Mouse (Mus musculus) liver, postnatal 0 days (tissue): ENCODE measurements around the gene Vinac1. TPM values are rescaled to one million over a fixed set of nuclear protein-coding genes. Genes with fewer than 3 reads are reported as not detected.

Experiments used
- ATAC-seq: fragments of 200-750 bp; cut with Nextera tagmentation; 2 replicates; pipeline ENCODE4 v1.8.0; 2017; ENCODE audit warnings: mild to moderate bottlenecking, moderate library complexity
- DNase-seq: peaks from one replicate; pipeline ENCODE4 v3.0.0-alpha.2; 2016
- H3K27ac ChIP-seq: fragments of 300-500 bp; sonication (generic); 2 replicates; pipeline ENCODE4 v1.5.1; 2014; ENCODE audit warnings: antibody characterized with exemption, moderate library complexity, mild to moderate bottlenecking, low read depth
- H3K27me3 ChIP-seq: fragments of 300-500 bp; sonication (generic); 2 replicates; pipeline ENCODE4 v1.6.1; 2014; ENCODE audit warnings: low read length, control low read depth, mixed read lengths; ENCODE audit not compliant: insufficient read depth
- H3K36me3 ChIP-seq: fragments of 300-500 bp; sonication (generic); replicated peaks from 2 replicates; pipeline ENCODE4 v1.6.1; 2014; ENCODE audit warnings: mild to moderate bottlenecking, control low read depth, low read length, moderate library complexity, mixed read lengths; ENCODE audit not compliant: insufficient read depth
- H3K4me1 ChIP-seq: fragments of 300-500 bp; sonication (generic); 2 replicates; pipeline ENCODE4 v1.6.1; 2014; ENCODE audit warnings: antibody characterized with exemption, mild to moderate bottlenecking, control low read depth; ENCODE audit not compliant: insufficient read depth
- H3K4me2 ChIP-seq: fragments of 300-500 bp; sonication (generic); 2 replicates; pipeline ENCODE4 v1.6.1; 2014; ENCODE audit warnings: low read depth, mild to moderate bottlenecking, low read length, moderate library complexity, mixed read lengths
- H3K4me3 ChIP-seq: fragments of 300-500 bp; sonication (generic); 2 replicates; pipeline ENCODE4 v1.5.1; 2014; ENCODE audit warnings: low read depth, low read length
- H3K9ac ChIP-seq: fragments of 300-500 bp; sonication (generic); replicated peaks from 2 replicates; pipeline ENCODE4 v1.6.1; 2014; ENCODE audit warnings: mild to moderate bottlenecking, moderate library complexity
- H3K9me3 ChIP-seq: fragments of 300-500 bp; sonication (generic); 2 replicates; pipeline ENCODE4 v1.6.1; 2016; ENCODE audit warnings: mild to moderate bottlenecking, control low read depth, low read length, mixed read lengths
- CTCF ChIP-seq: sonication (generic); IDR thresholded peaks from 2 replicates; pipeline ENCODE4 v1.5.1; 2016; ENCODE audit warnings: antibody characterized with exemption, low read depth
- EP300 ChIP-seq: IDR thresholded peaks from 2 replicates; pipeline ENCODE4 v1.6.1; 2016; ENCODE audit warnings: antibody characterized with exemption, low read depth, mild to moderate bottlenecking
- WGBS: fragments of 180-500 bp; shearing (Covaris S2); extraction: QIAGEN DNeasy Blood & Tissue Kit; methylation state at CpG from one replicate; pipeline ENCODE4 v1.1.7; 2014; ENCODE audit not compliant: insufficient replicate concordance; 5-methylcytosine and 5-hydroxymethylcytosine counted together
- polyA plus RNA-seq: library from polyadenylated mRNA; unstranded; fragments of >200 nt; fragmentation: Nextera tagmentation; extraction: Ambion mirVana; gene quantifications from 2 replicates; pipeline ENCODE4 v1.2.1, GENCODE M21; 2015

The Vinac1 gene
- polyA plus RNA-seq, 1 experiment from 2014 or later = not detected

GRCm38 (mm10) chr2:129083514-129083913 is 35.5 kb upstream of the Vinac1 start:
- H3K27ac ChIP-seq = no peak overlapping the region
- 0 out of 2 replicates have a peak, but pooled peaks cover 2% of the 10 kb centered on the region for H3K36me3 ChIP-seq
- 75% methylated on average over 5 of the region's 5 CpGs for WGBS
- H3K27me3 ChIP-seq = no peaks in the 10 kb centered on the region
- H3K9me3 ChIP-seq = no peaks in the 10 kb centered on the region
- DNase-seq (no peak), ATAC-seq (no peak)
- H3K4me2 ChIP-seq = no peak overlapping the region
- TF ChIP-seq CTCF = no peak
- TF ChIP-seq EP300 = no peak
- no peak overlapping the region for H3K9ac ChIP-seq
- no peaks in the 10 kb centered on the region for H3K4me1 ChIP-seq
- no peak overlapping the region for H3K4me3 ChIP-seq

- peak; percentile 8; the same call in 1 of the 2 replicates for TF ChIP-seq CTCF
- no peak for TF ChIP-seq EP300
- WGBS = 61% methylated on average over 13 of the region's 13 CpGs
- no peak for ATAC-seq
These were observed 33.1 kb upstream of the Vinac1 start for GRCm38 (mm10) chr2:129081097-129081496.

GRCm38 (mm10) chr2:129079194-129079593 is 31.2 kb upstream of the Vinac1 start:
- no peaks in the 10 kb centered on the region for H3K9me3 ChIP-seq
- no peak for ATAC-seq
- H3K27ac ChIP-seq = no peak overlapping the region
- WGBS = 59% methylated on average over 2 of the region's 2 CpGs
- no peaks in the 10 kb centered on the region for H3K4me1 ChIP-seq
- TF ChIP-seq CTCF (no peak), EP300 (no peak)
- no peak overlapping the region for H3K4me2 ChIP-seq
- 0 out of 2 replicates have a peak, but pooled peaks cover 4% of the 10 kb centered on the region for H3K36me3 ChIP-seq
- no peak for DNase-seq
- H3K4me3 ChIP-seq = no peak overlapping the region
- no peak overlapping the region for H3K9ac ChIP-seq
- no peaks in the 10 kb centered on the region for H3K27me3 ChIP-seq

More at GRCm38 (mm10) chr2:129081097-129081496, 33.1 kb upstream of the Vinac1 start:
- no peak overlapping the region for H3K27ac ChIP-seq
- no peak overlapping the region for H3K9ac ChIP-seq
- H3K9me3 ChIP-seq = no peaks in the 10 kb centered on the region
- H3K36me3 ChIP-seq = 0 out of 2 replicates have a peak, but pooled peaks cover 4% of the 10 kb centered on the region
- no peaks in the 10 kb centered on the region for H3K4me1 ChIP-seq
- DNase-seq = no peak
- H3K4me3 ChIP-seq = no peak overlapping the region
- no peak overlapping the region for H3K4me2 ChIP-seq
- no peaks in the 10 kb centered on the region for H3K27me3 ChIP-seq

GRCm38 (mm10) chr2:129078313-129078712 is 30.3 kb upstream of the Vinac1 start:
- 0 out of 2 replicates have a peak, but pooled peaks cover 4% of the 10 kb centered on the region for H3K36me3 ChIP-seq
- ATAC-seq (no peak), DNase-seq (peak; percentile 41)
- H3K4me3 ChIP-seq = no peak overlapping the region
- TF ChIP-seq CTCF (peak; percentile 71), EP300 (no peak)
- no peak overlapping the region for H3K9ac ChIP-seq
- no peaks in the 10 kb centered on the region for H3K4me1 ChIP-seq
- no peak overlapping the region for H3K27ac ChIP-seq
- H3K27me3 ChIP-seq = no peaks in the 10 kb centered on the region
- WGBS = 84% methylated on average over 3 of the region's 3 CpGs
- H3K4me2 ChIP-seq = no peak overlapping the region
- no peaks in the 10 kb centered on the region for H3K9me3 ChIP-seq

GRCm38 (mm10) chr2:129070296-129070695 is 22.3 kb upstream of the Vinac1 start:
- Histone ChIP-seq H3K9ac (no peak overlapping the region), H3K27me3 (no peaks in the 10 kb centered on the region), H3K4me2 (no peak overlapping the region), H3K4me3 (no peak overlapping the region), H3K4me1 (peaks cover 13% of the 10 kb centered on the region), H3K36me3 (no peaks in the 10 kb centered on the region), H3K9me3 (no peaks in the 10 kb centered on the region), H3K27ac (no peak overlapping the region)
- WGBS = 81% methylated on average over 3 of the region's 3 CpGs
- DNase-seq (no peak), ATAC-seq (no peak)
- TF ChIP-seq EP300 (no peak), CTCF (no peak)

GRCm38 (mm10) chr2:129066326-129066725 is 18.4 kb upstream of the Vinac1 start:
- Histone ChIP-seq H3K36me3 (no peaks in the 10 kb centered on the region), H3K4me3 (peak overlapping the region; percentile 75), H3K4me2 (peak overlapping the region; percentile 94), H3K27me3 (no peaks in the 10 kb centered on the region), H3K9ac (peak overlapping the region; percentile 75), H3K9me3 (no peaks in the 10 kb centered on the region), H3K4me1 (peaks cover 14% of the 10 kb centered on the region), H3K27ac (peak overlapping the region; percentile 55; the same call in 1 of the 2 replicates)
- 2% methylated on average over 20 of the region's 20 CpGs for WGBS
- TF ChIP-seq EP300 (no peak), CTCF (no peak)
- ATAC-seq (peak; percentile 70), DNase-seq (peak; percentile 47)
